Mouse (Mus musculus) heart, postnatal 0 days (tissue): ENCODE measurements around the gene Ptgis.

ENCODE experiments used
- CTCF ChIP-seq: IDR thresholded peaks from 2 replicates; pipeline ENCODE4 v1.5.1; 2016; ENCODE audit warnings: antibody characterized with exemption, control low read depth, low read depth
- EP300 ChIP-seq: IDR thresholded peaks from 2 replicates; pipeline ENCODE4 v1.6.1; 2016; ENCODE audit warnings: antibody characterized with exemption, low read depth

GRCm38 (mm10) chr2:167249591-167249990 lies 9.2 kb upstream of the Ptgis start:
- TF ChIP-seq CTCF (no peak), EP300 (no peak)
